Mouse (Mus musculus): ENCODE data around the gene Fbrsl1. TPM values are rescaled to one million over a fixed set of nuclear protein-coding genes. Genes with fewer than 3 reads are reported as not detected.
"Not testable (repeated sequence)": the region's sequence is repeated elsewhere in the genome, so short reads cannot be mapped to it uniquely, and the experiment has no call there.

Gene Fbrsl1
- total RNA-seq, 2 experiments from 2014 or later, result 32.9 to 33.2 TPM

DNA sequence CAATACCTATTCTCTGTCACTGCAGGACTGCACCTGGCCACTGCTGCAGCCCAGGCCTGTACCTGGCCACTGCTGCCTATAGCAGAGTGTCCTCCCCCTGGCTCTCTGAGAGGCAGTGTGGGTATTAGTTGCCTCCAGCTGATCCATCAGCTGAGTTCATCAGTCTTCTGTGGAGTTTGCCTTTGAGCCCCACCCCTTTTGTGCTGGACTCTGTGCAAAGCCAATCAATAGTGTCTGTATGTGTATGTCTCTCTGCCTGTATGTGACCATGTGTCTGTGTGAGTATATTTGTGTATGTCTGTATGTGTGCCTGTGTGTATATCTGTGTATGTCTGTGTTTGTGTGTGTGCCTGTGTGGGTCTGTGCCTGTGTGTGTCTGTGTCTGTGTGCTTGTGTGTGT is 7.0 kb upstream of the Fbrsl1 start:
- no peak for DNase-seq (ENCODE audit: low spot score)

GRCm38 (mm10) chr5:110449294-110449693 is 991 bp upstream of the Fbrsl1 start:
- DNase-seq (ENCODE audit: low spot score), result no peak

DNA sequence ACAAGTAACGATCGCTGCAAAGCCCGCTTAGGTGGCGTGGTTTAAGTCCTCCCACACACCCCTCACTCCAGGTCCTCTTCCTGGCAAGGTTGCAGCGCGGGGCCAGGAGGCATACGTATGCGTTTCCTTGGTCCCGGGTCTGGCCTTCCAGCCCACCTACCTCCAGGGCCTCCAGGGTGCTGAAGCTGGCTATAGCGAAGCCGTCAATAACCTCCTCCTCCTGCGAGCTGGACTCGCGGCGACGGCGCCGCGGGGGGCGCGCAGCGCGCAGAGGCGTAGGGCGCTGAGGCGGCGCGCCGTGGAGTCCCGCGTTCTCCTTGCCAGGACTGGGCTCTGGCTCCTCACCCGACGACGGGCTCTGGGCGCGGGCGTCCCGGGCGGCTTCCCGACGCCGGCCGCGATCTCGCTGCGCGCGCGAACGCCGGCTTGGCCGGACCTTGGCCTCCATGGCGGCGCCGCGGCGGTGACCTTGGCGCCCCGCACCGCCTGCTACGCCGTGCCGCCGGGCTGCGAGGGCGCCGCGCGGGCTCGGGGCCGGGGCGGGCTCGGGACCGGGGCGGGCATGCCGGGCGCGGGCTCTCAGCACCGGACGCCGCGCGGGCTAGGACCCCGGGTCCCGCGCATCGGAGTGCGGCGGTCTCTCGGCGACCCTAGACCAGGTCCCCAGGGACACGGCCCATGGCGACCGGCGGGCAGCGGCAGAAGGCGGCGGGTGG is 425 bp downstream of the Fbrsl1 start:
- DNase-seq (ENCODE audit: low spot score), result no peak

- DNase-seq (ENCODE audit: low spot score), result no peak
Observed at GRCm38 (mm10) chr5:110444509-110444908, 3.8 kb downstream of the Fbrsl1 start.

DNA sequence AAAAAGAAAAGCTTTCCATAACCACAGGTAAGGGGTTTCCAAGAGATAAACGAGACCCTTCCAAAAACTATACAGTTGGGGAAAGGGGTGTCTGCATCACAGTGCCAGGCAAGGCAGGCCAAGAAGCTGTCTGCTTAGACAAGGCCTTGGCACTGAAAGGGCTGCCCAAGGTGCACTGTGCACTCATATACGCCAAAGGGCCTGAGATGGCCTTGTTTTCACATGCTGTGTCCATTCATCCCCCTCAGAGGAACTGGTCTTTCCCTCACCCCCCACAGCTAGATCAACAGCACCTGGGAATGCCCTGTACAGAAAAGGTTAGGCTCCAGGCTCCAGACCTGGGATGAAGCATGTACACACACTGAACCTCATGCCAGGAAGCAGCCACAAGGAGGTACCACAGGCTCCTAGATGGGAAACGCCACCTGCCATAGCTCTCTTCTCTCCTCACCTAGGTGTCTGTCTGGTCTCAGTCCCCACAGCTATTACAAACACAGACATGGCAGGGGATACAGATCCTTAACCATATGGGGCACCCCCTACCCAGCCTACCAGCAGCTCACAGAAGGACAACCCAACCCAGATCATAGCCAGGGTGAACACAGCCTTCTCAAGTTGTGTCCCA is 5.2 kb downstream of the Fbrsl1 start:
- DNase-seq (ENCODE audit: low spot score), result no peak

GRCm38 (mm10) chr5:110439565-110440310 is 8.6 kb downstream of the Fbrsl1 start:
- no peak for DNase-seq (ENCODE audit: low spot score)

- no peak for DNase-seq (ENCODE audit: low spot score)
Observed at GRCm38 (mm10) chr5:110438591-110438990, 9.7 kb downstream of the Fbrsl1 start.

GRCm38 (mm10) chr5:110437632-110438261 is 10.6 kb downstream of the Fbrsl1 start:
- DNase-seq (ENCODE audit: low spot score), result no peak

DNA sequence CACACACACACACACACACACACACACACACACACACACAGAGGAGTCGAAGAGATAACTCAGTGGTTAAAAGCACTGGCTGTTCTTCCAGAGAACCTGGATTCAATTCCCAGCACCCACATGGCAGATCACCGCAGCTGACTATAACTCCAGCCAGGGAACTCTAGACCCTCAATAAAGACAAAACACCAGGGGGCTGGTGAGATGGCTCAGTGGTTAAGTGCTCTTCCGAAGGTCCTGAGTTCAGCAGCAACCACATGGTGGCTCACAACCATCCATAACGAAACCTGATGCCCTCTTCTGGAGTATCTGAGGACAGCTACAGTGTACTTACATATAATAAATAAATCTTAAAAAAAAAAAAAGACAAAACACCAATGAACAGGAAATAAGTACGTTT is 12.1 kb downstream of the Fbrsl1 start:
- not testable (repeated sequence) for DNase-seq (ENCODE audit: low spot score)

- no peak for DNase-seq (ENCODE audit: low spot score)
Observed at GRCm38 (mm10) chr5:110434816-110435215, 13.5 kb downstream of the Fbrsl1 start.

DNA sequence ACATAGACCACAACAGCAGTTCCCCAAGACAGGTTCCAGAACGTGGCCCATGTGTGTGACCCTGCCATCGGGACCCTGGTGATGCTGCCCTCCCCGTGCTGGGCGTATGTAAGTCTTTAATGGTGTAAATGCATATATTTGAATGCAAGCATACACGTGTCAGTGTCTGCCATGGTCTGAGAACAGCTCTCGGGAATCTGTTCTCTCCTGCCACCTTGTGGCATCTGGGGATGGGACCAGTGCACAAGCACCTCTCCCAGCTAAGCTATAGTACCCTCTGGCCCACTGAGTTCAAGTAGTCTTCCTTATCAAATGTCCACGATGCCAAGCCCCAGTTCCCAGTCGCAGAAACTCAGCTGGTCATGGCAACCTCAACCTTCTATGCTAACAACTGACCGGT is 19.3 kb downstream of the Fbrsl1 start:
- DNase-seq (ENCODE audit: low spot score), result peak; percentile 44

GRCm38 (mm10) chr5:110428290-110428689 is 20.0 kb downstream of the Fbrsl1 start:
- DNase-seq (ENCODE audit: low spot score), result no peak

GRCm38 (mm10) chr5:110425187-110425586 is 23.1 kb downstream of the Fbrsl1 start:
- DNase-seq (ENCODE audit: low spot score), result no peak

- DNase-seq (ENCODE audit: low spot score), result no peak
Observed at GRCm38 (mm10) chr5:110424204-110424603, 24.1 kb downstream of the Fbrsl1 start.

- DNase-seq (ENCODE audit: low spot score), result no peak
Observed at GRCm38 (mm10) chr5:110421393-110421792, 26.9 kb downstream of the Fbrsl1 start.

DNA sequence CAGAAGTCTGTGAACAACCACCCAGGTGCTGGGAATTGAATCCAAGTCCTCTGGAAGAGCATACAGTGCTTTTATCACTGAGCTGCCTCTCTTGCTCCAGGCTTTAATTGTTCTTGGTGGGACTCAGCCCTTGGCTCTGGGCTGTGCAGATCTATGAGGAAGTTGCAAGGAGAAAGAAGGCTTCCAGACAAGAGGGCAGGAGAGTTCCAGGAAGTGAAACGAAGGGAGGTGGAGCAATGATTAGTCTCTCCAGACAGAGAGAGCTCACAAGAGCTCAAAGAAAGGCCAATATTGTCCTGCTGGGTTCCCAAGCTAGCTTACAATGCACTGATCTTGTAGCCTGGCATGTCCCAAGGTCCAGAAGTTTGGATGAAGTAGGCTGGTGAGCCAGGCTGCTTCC is 27.4 kb downstream of the Fbrsl1 start:
- no peak for DNase-seq (ENCODE audit: low spot score)

DNA sequence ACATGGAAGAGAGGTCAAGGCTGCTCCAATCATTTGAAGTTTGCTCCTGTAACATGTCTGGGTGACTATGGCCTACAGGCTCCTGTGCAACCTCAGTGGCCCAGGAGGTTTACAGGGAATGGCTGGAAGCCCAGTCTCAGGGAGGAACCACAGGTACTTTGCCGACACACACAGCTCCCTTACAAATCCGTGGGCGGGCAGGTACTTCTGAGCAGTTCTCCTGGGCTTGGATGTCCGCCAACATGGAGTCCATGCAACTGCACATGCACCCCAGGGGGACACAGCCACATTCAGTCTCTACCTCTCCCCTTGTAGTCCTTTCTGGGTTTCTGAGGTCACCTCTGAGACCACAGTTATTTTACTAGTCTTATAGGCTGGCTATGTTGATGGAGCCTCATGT is 28.1 kb downstream of the Fbrsl1 start:
- DNase-seq (ENCODE audit: low spot score), result no peak

- DNase-seq (ENCODE audit: low spot score), result no peak
Observed at GRCm38 (mm10) chr5:110418523-110418911, 29.8 kb downstream of the Fbrsl1 start.

GRCm38 (mm10) chr5:110417756-110418522 is 30.4 kb downstream of the Fbrsl1 start:
- no peak for DNase-seq (ENCODE audit: low spot score)

GRCm38 (mm10) chr5:110416825-110417401 is 31.4 kb downstream of the Fbrsl1 start:
- no peak for DNase-seq (ENCODE audit: low spot score)

Data from gastrocnemius, adult 18-20 months (tissue).